Mouse (Mus musculus) liver, adult 2 months (tissue): Measurements from ENCODE around the gene Zfp819.

Experiments
- CTCF ChIP-seq: fragments of 200-500 bp; IDR thresholded peaks from 2 replicates; pipeline ENCODE4 v1.5.1; 2011; ENCODE audit warnings: low read depth, low read length, control low read depth
- POLR2A ChIP-seq: fragments of 200-500 bp; IDR thresholded peaks from 2 replicates; pipeline ENCODE4 v1.6.1; 2011; ENCODE audit warnings: low read length, control low read depth; ENCODE audit not compliant: insufficient read depth; ENCODE audit errors: extremely low read depth

DNA sequence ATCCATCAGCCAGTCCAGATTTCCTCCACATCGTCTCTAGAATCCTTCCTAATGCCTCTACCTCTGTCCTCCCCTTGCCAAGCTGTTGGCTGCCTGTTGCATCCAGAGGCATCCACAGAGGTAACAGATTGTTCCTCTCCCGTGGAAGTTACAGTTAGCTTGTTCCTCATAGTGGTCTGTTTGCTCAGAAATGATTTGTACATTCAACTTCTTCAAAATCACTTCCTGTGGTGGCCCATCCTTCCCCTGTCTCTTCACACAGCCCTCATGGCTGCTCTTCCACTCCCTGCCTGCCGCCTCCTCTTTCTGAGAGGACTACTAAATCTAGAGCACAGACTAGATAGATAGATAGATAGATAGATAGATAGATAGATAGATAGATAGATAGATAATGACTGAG is 47.5 kb downstream of the Zfp819 start:
- TF ChIP-seq POLR2A (no peak), CTCF (no peak)
